Mouse (Mus musculus): Measurements from ENCODE around the gene Med8. TPM values are rescaled to one million over a fixed set of nuclear protein-coding genes. Genes with fewer than 3 reads are reported as not detected.

The Med8 gene
- polyA plus RNA-seq (2015; fragmentation: Nextera tagmentation; extraction: Ambion mirVana): 108 and 116 TPM in 2 replicates

DNA sequence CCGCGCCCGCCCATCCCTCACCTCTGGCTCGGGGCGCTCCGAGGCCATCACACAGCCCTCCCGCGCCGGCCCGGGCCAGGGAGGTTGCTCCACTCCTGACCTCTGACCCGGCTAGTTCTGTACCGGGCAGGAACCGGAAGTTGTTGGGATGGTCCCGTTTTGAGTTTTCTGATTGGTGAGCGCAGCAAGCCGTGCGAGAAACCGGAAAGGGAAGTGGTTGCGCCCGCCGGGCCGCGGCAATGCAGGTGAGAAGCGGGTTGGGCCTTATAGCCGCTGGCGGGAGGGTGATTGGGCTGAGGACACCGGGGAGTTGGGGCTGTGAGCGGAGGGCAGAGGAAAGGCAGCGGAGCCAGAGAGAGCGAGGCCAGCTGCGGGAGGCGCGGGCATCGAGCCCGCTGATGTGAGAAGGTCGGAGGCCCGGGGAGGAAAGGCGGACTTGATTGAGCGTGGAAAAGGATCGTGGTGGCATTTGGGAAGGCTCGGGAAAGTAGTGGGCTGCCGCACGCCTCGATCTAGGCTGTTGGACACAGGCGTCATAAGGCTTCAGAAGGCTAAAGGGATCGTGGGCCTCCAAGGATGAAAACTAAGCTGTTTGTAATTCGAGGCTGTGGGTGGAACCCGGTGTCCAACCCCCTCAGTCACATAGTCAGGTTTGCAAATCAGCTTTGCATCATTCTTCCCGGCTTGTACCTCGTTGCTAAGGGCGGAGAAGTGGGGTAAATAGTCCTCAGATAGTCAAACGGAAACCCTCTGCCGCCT, at the start of gene Med8, which contains the start of gene Szt2:
Med8 (plus strand) TSS at position 196 of the 759 bp plus-strand sequence.
Szt2 (minus strand) TSS at position 132 of the 759 bp plus-strand sequence.
- peak within 1 kb of the TSS; percentile 16; the same call in 1 of the 2 replicates for H3K27ac ChIP-seq
- peak within 1 kb of the TSS; percentile 85 for H3K4me3 ChIP-seq
- H3K9ac ChIP-seq: peak within 1 kb of the TSS; percentile 85
- peaks cover 16% of the 10 kb centered on the region for H3K4me1 ChIP-seq
- under 1% methylated on average over 52 of the region's 53 CpGs for WGBS
- H3K9me3 ChIP-seq: no peaks in the 10 kb centered on the region
- peak; percentile 94 for ATAC-seq (ENCODE audit: low FRiP score, low read depth)
- no peaks in the 10 kb centered on the region for H3K27me3 ChIP-seq
- peak within 1 kb of the TSS; percentile 80 for H3K4me2 ChIP-seq (replicated peaks)
- peaks cover 50% of the 10 kb centered on the region for H3K36me3 ChIP-seq

DNA sequence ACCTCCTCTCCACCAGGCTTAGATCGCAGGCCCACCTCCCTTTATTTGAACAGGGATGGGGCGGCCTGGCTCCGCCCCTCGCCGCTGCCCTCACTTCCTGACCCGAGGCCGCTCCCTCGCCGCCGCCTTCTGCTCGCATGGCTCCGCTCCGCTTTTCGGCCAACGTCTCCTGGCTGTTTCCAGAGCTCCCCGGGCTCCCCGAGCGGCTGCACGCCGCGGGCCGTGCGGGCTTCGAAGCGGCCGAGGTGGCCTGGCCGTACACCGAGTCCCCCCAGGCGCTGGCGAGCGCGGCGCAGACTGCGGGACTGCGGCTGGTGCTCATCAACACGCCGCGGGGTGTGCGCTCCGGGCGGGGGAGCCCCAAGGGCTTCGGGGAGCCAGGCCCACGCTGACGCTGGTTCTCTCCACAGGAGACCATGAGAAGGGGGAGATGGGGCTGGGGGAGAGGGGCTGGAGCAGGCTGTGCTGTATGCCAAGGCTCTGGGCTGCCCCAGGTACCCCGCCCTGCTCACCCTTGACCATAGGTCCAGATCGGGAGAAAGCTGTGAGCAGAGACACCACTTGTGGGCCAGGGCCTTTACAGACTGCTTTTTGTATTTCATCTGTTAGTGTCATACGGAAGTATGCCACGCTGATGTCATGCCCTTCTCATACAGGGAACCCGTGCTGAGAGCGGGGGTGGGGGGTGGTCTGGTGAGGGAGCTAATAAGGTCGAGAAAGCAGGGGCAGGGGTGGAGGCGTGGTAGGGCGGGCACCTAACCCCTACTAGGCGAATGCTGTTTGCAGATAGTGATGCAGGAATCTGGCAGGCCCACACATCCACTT, 49.0 kb upstream of the Med8 start:
- Histone ChIP-seq H3K4me1 (peaks cover 14% of the 10 kb centered on the region), H3K36me3 (peaks cover 39% of the 10 kb centered on the region), H3K9me3 (no peaks in the 10 kb centered on the region), H3K27ac (peak overlapping the region; percentile 89), H3K4me3 (peak overlapping the region; percentile 75), H3K4me2 (replicated peaks) (peak overlapping the region; percentile 95), H3K9ac (peak overlapping the region; percentile 90), H3K27me3 (no peaks in the 10 kb centered on the region)
- peak; percentile 84 for ATAC-seq (ENCODE audit: low FRiP score, low read depth)
- under 1% methylated on average over 52 of the region's 54 CpGs for WGBS

DNA sequence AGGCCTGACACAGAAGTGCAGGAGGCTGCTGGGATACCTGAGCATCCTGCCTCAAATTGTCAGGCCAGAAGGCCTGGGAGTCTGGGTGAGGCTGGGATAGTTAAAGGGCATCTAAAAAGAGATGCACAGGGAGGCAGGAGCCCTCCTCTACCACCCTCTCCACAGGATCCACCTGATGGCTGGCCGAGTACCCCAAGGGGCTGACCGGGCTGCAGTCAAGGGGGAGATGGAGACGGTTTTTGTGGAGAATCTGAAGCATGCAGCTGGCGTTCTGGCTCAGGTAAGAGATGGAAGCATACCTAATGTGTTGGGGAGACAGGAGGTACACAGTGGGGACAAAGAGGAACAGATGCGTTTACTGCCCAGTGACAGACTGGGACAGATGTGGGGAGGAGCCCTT, 47.7 kb upstream of the Med8 start:
- 86% methylated on average over 5 of the region's 5 CpGs for WGBS

DNA sequence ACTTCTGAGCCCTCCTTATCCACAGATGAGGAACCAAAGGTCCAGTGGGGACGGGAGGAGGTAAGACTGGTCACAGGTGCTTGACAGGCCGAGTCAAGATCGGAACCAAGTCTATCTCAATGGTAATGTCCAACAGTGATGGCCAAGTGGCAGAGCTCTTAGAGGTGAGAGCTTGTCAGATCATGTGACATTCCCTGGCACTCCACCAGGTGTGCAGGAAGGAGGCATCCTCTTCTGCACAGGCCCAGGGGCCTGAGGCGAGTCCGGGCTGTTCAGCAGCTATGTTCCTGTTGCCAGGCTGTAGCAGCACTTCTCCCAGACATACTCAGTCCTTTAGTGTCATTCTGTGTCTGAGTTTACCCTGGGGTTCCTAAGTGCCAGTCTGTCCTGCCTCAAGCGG, 46.3 kb upstream of the Med8 start:
- no peaks in the 10 kb centered on the region for H3K27me3 ChIP-seq
- ATAC-seq (ENCODE audit: low FRiP score, low read depth): no peak
- no peak overlapping the region for H3K27ac ChIP-seq
- H3K4me3 ChIP-seq: no peak overlapping the region
- H3K36me3 ChIP-seq: peaks cover 63% of the 10 kb centered on the region
- WGBS: 87% methylated on average over 6 of the region's 6 CpGs
- H3K4me1 ChIP-seq: peaks cover 14% of the 10 kb centered on the region
- no peak overlapping the region for H3K9ac ChIP-seq
- H3K9me3 ChIP-seq: no peaks in the 10 kb centered on the region
- H3K4me2 ChIP-seq (replicated peaks): no peak overlapping the region

More for the DNA sequence above, 47.7 kb upstream of the Med8 start:
- Histone ChIP-seq H3K4me1 (peaks cover 14% of the 10 kb centered on the region), H3K27ac (no peak overlapping the region), H3K36me3 (peaks cover 53% of the 10 kb centered on the region), H3K4me3 (no peak overlapping the region), H3K4me2 (replicated peaks) (no peak overlapping the region), H3K9ac (no peak overlapping the region), H3K9me3 (no peaks in the 10 kb centered on the region), H3K27me3 (no peaks in the 10 kb centered on the region)
- ATAC-seq (ENCODE audit: low FRiP score, low read depth): no peak

DNA sequence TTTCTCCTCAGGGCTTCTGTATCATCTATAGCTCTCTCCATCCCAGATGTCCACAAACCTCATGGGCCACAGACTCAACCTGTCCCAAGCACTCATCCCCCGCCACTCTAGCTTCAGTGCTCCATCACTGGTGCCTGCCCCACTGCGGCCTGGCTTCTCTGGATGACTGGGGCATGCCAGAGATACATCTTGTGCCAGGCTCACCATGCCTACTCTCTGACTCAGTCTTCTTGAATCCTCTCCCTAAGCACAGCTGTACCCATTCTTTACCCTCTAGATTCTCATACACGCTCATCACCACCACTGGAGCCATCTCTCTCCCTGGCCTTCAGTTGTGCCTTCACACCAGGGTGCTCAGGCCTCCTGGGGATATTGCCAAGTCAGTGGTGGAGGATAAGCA, 45.2 kb upstream of the Med8 start:
- Histone ChIP-seq H3K9ac (no peak overlapping the region), H3K4me1 (peaks cover 14% of the 10 kb centered on the region), H3K27ac (no peak overlapping the region), H3K4me2 (replicated peaks) (no peak overlapping the region), H3K36me3 (peaks cover 74% of the 10 kb centered on the region), H3K4me3 (no peak overlapping the region), H3K27me3 (no peaks in the 10 kb centered on the region), H3K9me3 (no peaks in the 10 kb centered on the region)
- 97% methylated on average over 3 of the region's 3 CpGs for WGBS
- ATAC-seq (ENCODE audit: low FRiP score, low read depth): no peak

DNA sequence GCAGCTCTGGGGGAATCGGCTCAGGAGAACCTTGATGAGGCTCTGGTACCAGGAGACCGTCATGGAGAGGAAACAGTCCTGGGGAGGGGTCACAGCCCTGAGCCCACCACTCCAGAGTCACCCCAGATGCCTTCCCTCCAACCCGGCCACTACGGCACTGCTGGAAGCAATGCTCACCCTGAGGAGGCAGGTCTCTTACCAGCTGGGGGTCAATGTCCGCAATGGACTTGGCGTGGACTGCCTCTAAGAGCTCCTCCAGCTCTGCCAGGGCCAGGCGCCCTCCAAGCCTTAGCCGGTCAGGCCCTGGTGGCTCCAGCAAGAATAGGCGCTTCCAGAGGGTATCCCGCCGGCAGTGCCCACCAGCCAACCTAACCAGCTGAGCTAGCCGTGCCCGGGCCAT, 44.5 kb upstream of the Med8 start:
- H3K36me3 ChIP-seq: peaks cover 81% of the 10 kb centered on the region
- H3K4me3 ChIP-seq: no peak overlapping the region
- H3K27ac ChIP-seq: no peak overlapping the region
- H3K4me2 ChIP-seq (replicated peaks): no peak overlapping the region
- H3K9me3 ChIP-seq: no peaks in the 10 kb centered on the region
- ATAC-seq (ENCODE audit: low FRiP score, low read depth): no peak
- no peak overlapping the region for H3K9ac ChIP-seq
- 96% methylated on average over 13 of the region's 13 CpGs for WGBS
- peaks cover 10% of the 10 kb centered on the region for H3K4me1 ChIP-seq
- no peaks in the 10 kb centered on the region for H3K27me3 ChIP-seq

DNA sequence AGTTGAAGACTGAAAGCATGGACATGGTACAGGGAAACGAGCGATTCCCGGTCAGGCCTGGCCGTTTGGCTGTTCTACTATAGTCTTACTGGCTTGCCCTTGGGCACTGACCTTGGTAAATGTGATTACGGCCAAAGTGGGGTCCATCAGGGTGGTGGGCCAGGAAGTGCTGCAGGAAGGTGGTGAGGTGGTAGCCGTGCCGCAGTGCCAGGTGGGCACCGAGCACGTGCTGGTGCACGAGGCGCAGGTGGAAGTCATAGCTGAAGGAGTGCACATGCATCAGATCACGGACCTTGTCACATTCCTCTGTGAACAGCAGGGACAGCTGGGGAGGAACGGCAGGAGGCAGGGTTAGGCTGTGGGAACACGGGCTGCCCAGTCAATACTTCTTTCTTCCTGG, 43.1 kb upstream of the Med8 start:
- no peak for ATAC-seq (ENCODE audit: low FRiP score, low read depth)
- Histone ChIP-seq H3K4me1 (peaks cover under 1% of the 10 kb centered on the region; the same call in 1 of the 2 replicates), H3K4me2 (replicated peaks) (no peak overlapping the region), H3K9me3 (no peaks in the 10 kb centered on the region), H3K4me3 (no peak overlapping the region), H3K27me3 (no peaks in the 10 kb centered on the region), H3K27ac (no peak overlapping the region), H3K36me3 (peaks cover 92% of the 10 kb centered on the region), H3K9ac (no peak overlapping the region)
- WGBS: 88% methylated on average over 14 of the region's 14 CpGs

DNA sequence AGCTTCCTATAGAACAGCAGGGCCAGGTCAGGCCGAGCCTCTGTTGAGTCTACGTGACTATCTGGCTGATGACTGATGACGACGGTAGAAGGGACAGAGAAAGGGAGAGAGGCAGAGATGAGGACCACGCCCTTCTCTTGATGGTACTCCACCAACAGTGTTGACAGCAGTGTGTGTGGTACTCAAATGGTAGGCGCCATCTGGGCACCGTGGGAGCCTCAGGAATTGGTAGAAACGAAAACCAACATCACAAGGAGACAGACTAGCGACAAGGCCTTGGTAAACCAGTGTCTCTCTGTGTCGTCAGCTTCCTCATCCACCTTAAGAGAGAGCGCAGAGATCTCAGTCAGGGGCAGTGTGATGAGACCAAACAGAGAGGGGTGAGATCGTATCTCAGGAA, 41.6 kb upstream of the Med8 start:
- Histone ChIP-seq H3K27me3 (no peaks in the 10 kb centered on the region), H3K4me2 (replicated peaks) (no peak overlapping the region), H3K4me1 (no peaks in the 10 kb centered on the region), H3K9me3 (no peaks in the 10 kb centered on the region), H3K27ac (no peak overlapping the region; the same call in 1 of the 2 replicates), H3K9ac (no peak overlapping the region), H3K4me3 (no peak overlapping the region), H3K36me3 (peaks cover 93% of the 10 kb centered on the region)
- 89% methylated on average over 12 of the region's 12 CpGs for WGBS
- ATAC-seq (ENCODE audit: low FRiP score, low read depth): no peak

DNA sequence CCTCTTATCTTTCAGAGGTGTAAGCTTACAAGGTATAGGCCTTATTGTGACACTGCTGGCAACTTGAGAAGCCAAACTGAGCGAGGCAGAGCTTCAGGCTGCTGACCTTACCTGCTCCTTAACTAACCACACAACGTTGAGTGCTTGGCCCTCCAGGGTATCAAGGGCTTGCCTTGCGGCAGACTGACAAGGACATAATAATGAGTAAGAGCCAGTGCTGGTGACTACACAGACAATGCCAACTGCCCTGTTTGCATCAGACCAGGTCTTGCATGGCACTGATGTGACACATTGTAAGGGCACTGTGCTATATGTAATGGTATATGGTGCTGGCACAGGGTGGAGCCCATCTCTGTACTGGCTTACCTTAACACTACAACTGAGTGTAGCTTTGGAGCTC, 40.5 kb upstream of the Med8 start:
- Histone ChIP-seq H3K4me2 (replicated peaks) (no peak overlapping the region), H3K4me1 (no peaks in the 10 kb centered on the region), H3K27me3 (no peaks in the 10 kb centered on the region), H3K36me3 (peaks cover 93% of the 10 kb centered on the region), H3K27ac (no peak overlapping the region), H3K9me3 (no peaks in the 10 kb centered on the region), H3K4me3 (no peak overlapping the region), H3K9ac (no peak overlapping the region)
- ATAC-seq (ENCODE audit: low FRiP score, low read depth): no peak
- WGBS: 93% methylated on average over 3 of the region's 3 CpGs

DNA sequence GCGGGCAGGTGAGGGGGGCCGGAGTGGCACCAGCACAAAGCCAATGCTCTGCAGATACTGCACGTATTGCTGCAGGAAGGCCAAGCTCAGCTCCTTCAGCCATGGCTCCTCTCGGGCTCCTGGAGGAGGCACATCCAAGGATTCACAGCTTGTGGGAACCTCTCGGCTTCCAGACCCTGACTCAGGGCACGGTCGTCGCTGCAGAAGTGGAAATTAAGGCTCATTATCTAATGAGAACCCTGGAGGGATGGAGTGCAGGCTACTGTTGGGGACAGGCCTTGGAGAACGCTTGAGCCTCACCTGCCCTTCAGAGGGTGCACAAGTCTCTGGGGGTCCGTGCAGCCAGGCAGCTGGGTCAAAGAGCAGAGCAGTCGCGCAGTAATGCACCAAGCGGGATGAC, 37.3 kb upstream of the Med8 start:
- Histone ChIP-seq H3K9ac (no peak overlapping the region), H3K4me2 (replicated peaks) (no peak overlapping the region), H3K27me3 (no peaks in the 10 kb centered on the region), H3K4me1 (no peaks in the 10 kb centered on the region), H3K4me3 (no peak overlapping the region), H3K36me3 (peaks cover 94% of the 10 kb centered on the region), H3K27ac (no peak overlapping the region), H3K9me3 (no peaks in the 10 kb centered on the region)
- no peak for ATAC-seq (ENCODE audit: low FRiP score, low read depth)
- 90% methylated on average over 13 of the region's 13 CpGs for whole genome bisulfite sequencing

DNA sequence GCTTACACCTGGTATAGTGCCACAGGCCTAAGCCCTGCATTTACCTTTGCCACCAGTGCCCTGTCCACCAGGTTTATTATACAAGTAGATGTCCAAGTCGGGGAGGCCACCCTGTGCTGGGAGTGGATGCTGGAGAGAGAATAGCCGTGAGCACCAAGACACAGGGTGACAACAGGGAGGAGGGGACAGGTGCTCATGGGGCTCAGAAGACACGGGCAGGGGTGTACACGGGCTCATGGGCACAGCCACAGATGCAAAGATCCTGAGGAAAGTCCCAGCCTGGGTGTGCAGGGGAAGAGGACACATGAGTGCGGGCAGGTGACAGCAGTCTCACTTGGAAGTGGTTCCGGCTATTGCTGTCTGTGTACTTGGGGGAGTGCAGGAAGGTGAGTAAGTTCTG, 33.1 kb upstream of the Med8 start:
- Histone ChIP-seq H3K4me2 (replicated peaks) (no peak overlapping the region), H3K4me1 (no peaks in the 10 kb centered on the region), H3K27ac (no peak overlapping the region), H3K9ac (no peak overlapping the region), H3K27me3 (no peaks in the 10 kb centered on the region), H3K9me3 (no peaks in the 10 kb centered on the region), H3K36me3 (peaks cover 98% of the 10 kb centered on the region), H3K4me3 (no peak overlapping the region)
- WGBS: 94% methylated on average over 6 of the region's 6 CpGs
- ATAC-seq (ENCODE audit: low FRiP score, low read depth): no peak

DNA sequence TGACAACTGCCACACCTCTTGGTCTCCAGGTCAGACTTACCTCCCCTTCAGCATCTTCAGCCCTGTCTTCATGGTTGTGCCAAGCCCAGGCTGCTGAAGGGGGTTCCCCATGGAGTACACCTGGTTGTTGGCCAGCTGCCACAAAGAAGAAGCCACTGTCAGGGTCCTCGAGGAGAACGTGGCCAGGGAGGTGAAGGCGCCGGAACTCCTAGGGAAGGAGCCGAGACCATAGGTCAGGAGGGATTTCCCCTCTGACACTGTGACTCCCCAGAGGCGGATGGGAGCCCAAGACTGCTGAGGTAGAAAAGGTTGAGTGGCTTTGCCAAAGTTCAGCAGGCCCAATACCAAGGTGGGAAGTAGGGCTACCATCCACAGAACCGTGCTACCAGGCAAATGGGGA, 25.9 kb upstream of the Med8 start:
- no peak overlapping the region for H3K4me2 ChIP-seq (replicated peaks)
- ATAC-seq (ENCODE audit: low FRiP score, low read depth): no peak
- H3K27ac ChIP-seq: no peak overlapping the region
- H3K27me3 ChIP-seq: no peaks in the 10 kb centered on the region
- H3K9ac ChIP-seq: no peak overlapping the region
- H3K4me3 ChIP-seq: no peak overlapping the region
- no peaks in the 10 kb centered on the region for H3K9me3 ChIP-seq
- H3K4me1 ChIP-seq: no peaks in the 10 kb centered on the region
- H3K36me3 ChIP-seq: peaks cover 97% of the 10 kb centered on the region
- 92% methylated on average over 7 of the region's 7 CpGs for WGBS

Data from limb, embryonic 13.5 days (tissue).